Mouse (Mus musculus): ENCODE results near the gene Tyms. TPM values are rescaled to one million over a fixed set of nuclear protein-coding genes. Genes with fewer than 3 reads are reported as not detected.
A peak's percentile ranks its signal among the peaks of the same experiment; 100 is the strongest.

Gene Tyms
- polyA plus RNA-seq, 1 experiment from 2014 or later, result 45.1 TPM

- H3K9ac ChIP-seq, result no peak overlapping the region
- H3K27me3 ChIP-seq (ENCODE audit: control insufficient read depth, insufficient read depth, low read length), result peaks cover 10% of the 10 kb centered on the region; the same call in 1 of the 2 replicates
- peaks cover 30% of the 10 kb centered on the region for H3K4me1 ChIP-seq (replicated peaks; ENCODE audit: control insufficient read depth, insufficient read depth, low read length)
- no peak overlapping the region for H3K27ac ChIP-seq
- H3K4me3 ChIP-seq (replicated peaks; ENCODE audit: low read length), result no peak overlapping the region
- no peak for DNase-seq (ENCODE audit: low spot score)
- H3K36me3 ChIP-seq (replicated peaks; ENCODE audit: control insufficient read depth, insufficient read depth), result peaks cover 23% of the 10 kb centered on the region
- no peaks in the 10 kb centered on the region for H3K9me3 ChIP-seq (ENCODE audit: control insufficient read depth, low read length)
- no peak for ATAC-seq (ENCODE audit: low FRiP score)
- no peak overlapping the region for H3K4me2 ChIP-seq (replicated peaks)
- WGBS, result 77% methylated on average over 3 of the region's 3 CpGs
Observed at GRCm38 (mm10) chr5:30112533-30113068, 39.2 kb upstream of the Tyms start.

DNA sequence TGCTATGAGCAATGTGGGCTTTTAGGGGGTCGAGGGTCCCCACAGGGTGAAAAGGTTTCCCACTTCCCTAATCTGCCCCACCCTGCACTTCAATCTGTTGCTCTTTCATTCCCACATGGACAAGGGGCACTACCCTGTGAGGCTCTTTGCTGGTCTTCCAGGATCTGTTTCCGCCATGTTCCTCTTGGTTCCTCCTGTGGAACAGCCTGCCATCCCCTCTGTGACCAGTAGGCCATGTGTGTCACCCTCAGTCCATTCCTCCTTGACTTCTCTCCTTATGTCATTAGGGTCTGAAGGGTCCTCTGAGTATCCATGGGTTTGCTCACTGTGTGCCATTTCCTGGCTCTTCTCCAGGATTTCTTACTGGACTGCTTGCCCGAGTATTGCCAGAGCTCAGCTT lies 38.4 kb upstream of the Tyms start:
- Histone ChIP-seq H3K27ac (no peak overlapping the region), H3K4me2 (replicated peaks) (peak overlapping the region; percentile 42; the same call in 1 of the 2 replicates), H3K9me3 (ENCODE audit: control insufficient read depth, low read length) (no peaks in the 10 kb centered on the region), H3K27me3 (ENCODE audit: control insufficient read depth, insufficient read depth, low read length) (peaks cover 10% of the 10 kb centered on the region; the same call in 1 of the 2 replicates), H3K4me3 (replicated peaks; ENCODE audit: low read length) (no peak overlapping the region), H3K36me3 (replicated peaks; ENCODE audit: control insufficient read depth, insufficient read depth) (peaks cover 14% of the 10 kb centered on the region), H3K9ac (no peak overlapping the region), H3K4me1 (replicated peaks; ENCODE audit: control insufficient read depth, insufficient read depth, low read length) (peaks cover 38% of the 10 kb centered on the region)
- WGBS, result 55% methylated on average over 3 of the region's 3 CpGs
- ATAC-seq (ENCODE audit: low FRiP score), result no peak
- no peak for DNase-seq (ENCODE audit: low spot score)

GRCm38 (mm10) chr5:30111126-30111525 lies 37.7 kb upstream of the Tyms start:
- Histone ChIP-seq H3K4me2 (replicated peaks) (peak overlapping the region; percentile 42), H3K27me3 (ENCODE audit: control insufficient read depth, insufficient read depth, low read length) (peaks cover 10% of the 10 kb centered on the region; the same call in 1 of the 2 replicates), H3K9me3 (ENCODE audit: control insufficient read depth, low read length) (no peaks in the 10 kb centered on the region), H3K36me3 (replicated peaks; ENCODE audit: control insufficient read depth, insufficient read depth) (0 out of 2 replicates have a peak, but pooled peaks cover 8% of the 10 kb centered on the region), H3K4me3 (replicated peaks; ENCODE audit: low read length) (0 out of 2 replicates have a peak overlapping the region, but pooled peaks have one; percentile 1), H3K27ac (peak overlapping the region; percentile 57; the same call in 1 of the 2 replicates), H3K4me1 (replicated peaks; ENCODE audit: control insufficient read depth, insufficient read depth, low read length) (peaks cover 45% of the 10 kb centered on the region), H3K9ac (no peak overlapping the region)
- WGBS, result 3% methylated on average over 18 of the region's 18 CpGs
- ATAC-seq (ENCODE audit: low FRiP score) (peak; percentile 25), DNase-seq (ENCODE audit: low spot score) (peak; percentile 69)

- H3K9ac ChIP-seq, result no peak overlapping the region
- H3K36me3 ChIP-seq (replicated peaks; ENCODE audit: control insufficient read depth, insufficient read depth), result 0 out of 2 replicates have a peak, but pooled peaks cover 2% of the 10 kb centered on the region
- no peaks in the 10 kb centered on the region for H3K9me3 ChIP-seq (ENCODE audit: control insufficient read depth, low read length)
- DNase-seq (ENCODE audit: low spot score) (peak; percentile 33), ATAC-seq (ENCODE audit: low FRiP score) (no peak)
- peak overlapping the region; percentile 42 for H3K4me2 ChIP-seq (replicated peaks)
- peak overlapping the region; percentile 57; the same call in 1 of the 2 replicates for H3K27ac ChIP-seq
- H3K4me3 ChIP-seq (replicated peaks; ENCODE audit: low read length), result 0 out of 2 replicates have a peak overlapping the region, but pooled peaks have one; percentile 1
- H3K4me1 ChIP-seq (replicated peaks; ENCODE audit: control insufficient read depth, insufficient read depth, low read length), result peaks cover 48% of the 10 kb centered on the region
- WGBS, result 5% methylated on average over 22 of the region's 22 CpGs
- H3K27me3 ChIP-seq (ENCODE audit: control insufficient read depth, insufficient read depth, low read length), result peaks cover 10% of the 10 kb centered on the region; the same call in 1 of the 2 replicates
Observed at GRCm38 (mm10) chr5:30110371-30111060, 37.1 kb upstream of the Tyms start.

DNA sequence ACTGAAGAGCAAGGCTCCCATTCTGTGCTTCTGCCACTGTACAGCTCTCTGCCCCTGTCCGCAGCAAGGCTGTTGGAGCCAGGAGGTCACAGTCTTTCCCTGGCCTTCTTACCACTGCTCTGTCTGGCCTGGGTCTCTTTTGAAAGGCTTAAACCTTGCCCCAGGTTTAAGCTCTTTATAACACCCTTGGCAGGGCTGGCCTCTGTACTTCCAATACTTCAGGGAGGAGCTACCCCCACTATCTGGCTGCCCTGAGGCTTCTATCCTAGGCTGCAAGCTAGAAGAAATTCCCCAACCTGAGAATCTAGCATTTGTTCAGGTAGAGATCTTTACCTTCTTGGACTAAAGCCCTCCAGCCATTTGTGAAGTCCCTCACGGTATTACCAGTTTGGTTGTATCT lies 36.5 kb upstream of the Tyms start:
- Histone ChIP-seq H3K9me3 (ENCODE audit: control insufficient read depth, low read length) (no peaks in the 10 kb centered on the region), H3K27ac (no peak overlapping the region), H3K4me1 (replicated peaks; ENCODE audit: control insufficient read depth, insufficient read depth, low read length) (peaks cover 48% of the 10 kb centered on the region), H3K9ac (no peak overlapping the region), H3K36me3 (replicated peaks; ENCODE audit: control insufficient read depth, insufficient read depth) (no peaks in the 10 kb centered on the region), H3K4me3 (replicated peaks; ENCODE audit: low read length) (no peak overlapping the region), H3K27me3 (ENCODE audit: control insufficient read depth, insufficient read depth, low read length) (peaks cover 10% of the 10 kb centered on the region; the same call in 1 of the 2 replicates), H3K4me2 (replicated peaks) (peak overlapping the region; percentile 42)
- DNase-seq (ENCODE audit: low spot score), result no peak
- WGBS, result 38% methylated on average over 2 of the region's 2 CpGs
- no peak for ATAC-seq (ENCODE audit: low FRiP score)

DNA sequence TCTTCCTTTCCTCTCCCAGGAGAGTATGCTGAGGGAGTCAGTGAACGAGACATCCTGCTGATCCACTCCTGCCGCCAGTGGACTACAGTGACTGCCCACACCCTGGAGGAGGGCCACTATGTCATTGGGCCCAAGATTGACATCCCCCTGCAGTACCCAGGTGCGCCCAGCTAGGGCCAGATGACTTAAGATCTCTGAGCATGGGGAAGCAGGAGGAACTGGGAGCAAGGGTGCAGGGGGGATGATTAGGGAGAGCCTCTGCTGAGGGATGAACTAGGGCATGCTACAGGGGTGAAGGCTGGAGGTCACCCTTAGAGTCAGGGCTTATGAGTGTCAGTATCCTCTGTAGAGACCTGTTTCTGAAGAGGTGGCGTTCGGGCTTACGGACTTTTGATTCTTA lies 34.8 kb upstream of the Tyms start:
- WGBS, result 56% methylated on average over 6 of the region's 6 CpGs
- no peaks in the 10 kb centered on the region for H3K36me3 ChIP-seq (replicated peaks; ENCODE audit: control insufficient read depth, insufficient read depth)
- H3K4me2 ChIP-seq (replicated peaks), result peak overlapping the region; percentile 97
- DNase-seq (ENCODE audit: low spot score), result no peak
- 0 out of 2 replicates have a peak, but pooled peaks cover 9% of the 10 kb centered on the region for H3K27me3 ChIP-seq (ENCODE audit: control insufficient read depth, insufficient read depth, low read length)
- H3K9ac ChIP-seq, result peak overlapping the region; percentile 84; the same call in 1 of the 2 replicates
- peak overlapping the region; percentile 84; the same call in 1 of the 2 replicates for H3K27ac ChIP-seq
- peaks cover 45% of the 10 kb centered on the region for H3K4me1 ChIP-seq (replicated peaks; ENCODE audit: control insufficient read depth, insufficient read depth, low read length)
- no peak for ATAC-seq (ENCODE audit: low FRiP score)
- no peaks in the 10 kb centered on the region for H3K9me3 ChIP-seq (ENCODE audit: control insufficient read depth, low read length)
- no peak overlapping the region for H3K4me3 ChIP-seq (replicated peaks; ENCODE audit: low read length)

DNA sequence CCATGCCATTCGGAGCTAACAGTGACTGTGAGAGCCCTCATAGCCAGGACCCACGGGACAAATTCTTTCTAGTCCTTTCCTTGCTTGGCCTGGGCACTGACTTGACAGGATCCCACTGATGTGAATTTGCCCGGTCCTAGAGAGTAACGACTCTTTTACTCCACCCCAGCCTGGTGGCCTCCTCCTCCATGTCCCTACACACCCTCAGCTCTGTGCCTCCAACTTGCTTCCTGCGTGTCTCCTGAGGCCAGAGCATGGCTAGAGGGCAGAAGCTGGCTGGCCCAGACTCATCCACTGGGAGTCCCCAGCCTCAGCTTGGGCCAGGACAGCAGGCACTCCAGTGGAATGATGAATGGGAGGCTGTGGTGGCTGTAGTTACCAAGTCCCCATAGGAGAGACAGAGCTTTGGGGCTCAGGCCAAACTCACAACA lies 34.2 kb upstream of the Tyms start:
- Histone ChIP-seq H3K27me3 (ENCODE audit: control insufficient read depth, insufficient read depth, low read length) (0 out of 2 replicates have a peak, but pooled peaks cover 3% of the 10 kb centered on the region), H3K9me3 (ENCODE audit: control insufficient read depth, low read length) (no peaks in the 10 kb centered on the region), H3K4me1 (replicated peaks; ENCODE audit: control insufficient read depth, insufficient read depth, low read length) (peaks cover 45% of the 10 kb centered on the region), H3K27ac (peak overlapping the region; percentile 84), H3K36me3 (replicated peaks; ENCODE audit: control insufficient read depth, insufficient read depth) (no peaks in the 10 kb centered on the region), H3K9ac (peak overlapping the region; percentile 84), H3K4me2 (replicated peaks) (peak overlapping the region; percentile 97), H3K4me3 (replicated peaks; ENCODE audit: low read length) (peak overlapping the region; percentile 70)
- DNase-seq (ENCODE audit: low spot score) (peak; percentile 56), ATAC-seq (ENCODE audit: low FRiP score) (peak; percentile 25; the same call in 1 of the 2 replicates)
- 5% methylated on average over 5 of the region's 5 CpGs for WGBS

GRCm38 (mm10) chr5:30107186-30107585 lies 33.8 kb upstream of the Tyms start:
- Histone ChIP-seq H3K4me3 (replicated peaks; ENCODE audit: low read length) (peak overlapping the region; percentile 70), H3K9me3 (ENCODE audit: control insufficient read depth, low read length) (no peaks in the 10 kb centered on the region), H3K36me3 (replicated peaks; ENCODE audit: control insufficient read depth, insufficient read depth) (no peaks in the 10 kb centered on the region), H3K27ac (peak overlapping the region; percentile 84), H3K4me1 (replicated peaks; ENCODE audit: control insufficient read depth, insufficient read depth, low read length) (peaks cover 45% of the 10 kb centered on the region), H3K4me2 (replicated peaks) (peak overlapping the region; percentile 97), H3K27me3 (ENCODE audit: control insufficient read depth, insufficient read depth, low read length) (no peaks in the 10 kb centered on the region), H3K9ac (peak overlapping the region; percentile 84; the same call in 1 of the 2 replicates)
- WGBS, result 1% methylated on average over 7 of the region's 7 CpGs
- ATAC-seq (ENCODE audit: low FRiP score) (peak; percentile 51), DNase-seq (ENCODE audit: low spot score) (peak; percentile 55)

DNA sequence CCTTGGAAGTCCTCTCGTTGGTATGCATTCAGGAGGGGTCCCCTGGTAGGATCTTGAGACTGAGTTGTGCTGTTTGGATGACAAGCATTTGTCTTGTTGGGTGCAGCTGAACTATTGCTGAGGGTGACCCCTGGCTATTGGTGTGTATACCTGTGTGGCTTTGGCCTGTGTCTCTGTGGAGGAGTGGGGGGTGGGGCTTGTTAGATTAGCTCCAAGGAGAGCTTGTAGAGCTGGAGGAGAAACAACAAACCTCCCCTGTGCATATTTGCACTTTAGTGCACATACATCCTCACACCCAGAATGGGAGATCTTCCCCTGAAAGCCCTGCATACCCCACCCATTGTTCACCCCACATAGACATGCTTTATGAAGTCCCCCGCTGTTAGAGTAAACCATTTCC lies 33.3 kb upstream of the Tyms start:
- H3K36me3 ChIP-seq (replicated peaks; ENCODE audit: control insufficient read depth, insufficient read depth), result no peaks in the 10 kb centered on the region
- peaks cover 45% of the 10 kb centered on the region for H3K4me1 ChIP-seq (replicated peaks; ENCODE audit: control insufficient read depth, insufficient read depth, low read length)
- H3K9ac ChIP-seq, result peak overlapping the region; percentile 84
- DNase-seq (ENCODE audit: low spot score), result no peak
- no peaks in the 10 kb centered on the region for H3K27me3 ChIP-seq (ENCODE audit: control insufficient read depth, insufficient read depth, low read length)
- peak overlapping the region; percentile 97 for H3K4me2 ChIP-seq (replicated peaks)
- H3K9me3 ChIP-seq (ENCODE audit: control insufficient read depth, low read length), result no peaks in the 10 kb centered on the region
- H3K27ac ChIP-seq, result peak overlapping the region; percentile 84
- ATAC-seq (ENCODE audit: low FRiP score), result no peak
- WGBS, result 0% methylated on average over 2 of the region's 2 CpGs
- H3K4me3 ChIP-seq (replicated peaks; ENCODE audit: low read length), result peak overlapping the region; percentile 70
